Mouse (Mus musculus) hindbrain, embryonic 10.5 days (tissue): ENCODE results near the gene Atp5c1. TPM values are rescaled to one million over a fixed set of nuclear protein-coding genes. Genes with fewer than 3 reads are reported as not detected.

ENCODE experiments used
- DNase-seq: peaks from one replicate; pipeline ENCODE4 v3.0.0-alpha.2; 2017; ENCODE audit warnings: low spot score
- H3K27ac ChIP-seq: fragments of 300-500 bp; sonication (generic); 2 replicates; pipeline ENCODE4 v1.5.1; 2016; ENCODE audit warnings: mild to moderate bottlenecking, moderate library complexity
- H3K27me3 ChIP-seq: fragments of 300-500 bp; sonication (generic); 2 replicates; pipeline ENCODE4 v1.6.1; 2016; ENCODE audit warnings: mild to moderate bottlenecking; ENCODE audit not compliant: poor library complexity, insufficient read depth, severe bottlenecking
- H3K36me3 ChIP-seq: fragments of 300-500 bp; sonication (generic); 2 replicates; pipeline ENCODE4 v1.6.1; 2016; ENCODE audit warnings: mild to moderate bottlenecking, moderate library complexity
- H3K4me1 ChIP-seq: fragments of 300-500 bp; sonication (generic); replicated peaks from 2 replicates; pipeline ENCODE4 v1.6.1; 2016; ENCODE audit warnings: mild to moderate bottlenecking
- H3K4me3 ChIP-seq: fragments of 300-500 bp; sonication (generic); 2 replicates; pipeline ENCODE4 v1.5.1; 2016; ENCODE audit warnings: mild to moderate bottlenecking, moderate library complexity
- H3K9me3 ChIP-seq: fragments of 300-500 bp; sonication (generic); 2 replicates; pipeline ENCODE4 v1.6.1; 2016; ENCODE audit warnings: mild to moderate bottlenecking, moderate library complexity
- WGBS: fragments of 180-500 bp; shearing (Covaris S2); methylation state at CpG from one replicate; pipeline ENCODE4 v1.1.7; 2016; 5-methylcytosine and 5-hydroxymethylcytosine counted together
- polyA plus RNA-seq: library from polyadenylated mRNA; unstranded; fragments of >200 nt; fragmentation: Nextera tagmentation; extraction: Ambion mirVana; gene quantifications from 2 replicates; pipeline ENCODE4 v1.2.1, GENCODE M21; 2016

The Atp5c1 gene
- polyA plus RNA-seq, 1 experiment from 2014 or later: 487 TPM

- DNase-seq: no peak
- Histone ChIP-seq H3K27ac (no peak overlapping the region), H3K4me1 (no peaks in the 10 kb centered on the region), H3K36me3 (peaks cover 19% of the 10 kb centered on the region), H3K9me3 (no peaks in the 10 kb centered on the region), H3K4me3 (no peak overlapping the region), H3K27me3 (no peaks in the 10 kb centered on the region)
- 91% methylated on average over 3 of the region's 3 CpGs for WGBS
These were observed 45.3 kb downstream of the Atp5c1 start for GRCm38 (mm10) chr2:10034976-10035375.

GRCm38 (mm10) chr2:10033684-10034083, 46.6 kb downstream of the Atp5c1 start:
- peaks cover 9% of the 10 kb centered on the region; the same call in 1 of the 2 replicates for H3K36me3 ChIP-seq
- no peak for DNase-seq
- no peak overlapping the region for H3K4me3 ChIP-seq
- H3K27me3 ChIP-seq: no peaks in the 10 kb centered on the region
- no peaks in the 10 kb centered on the region for H3K9me3 ChIP-seq
- H3K27ac ChIP-seq: no peak overlapping the region
- WGBS: 82% methylated on average over 4 of the region's 4 CpGs
- no peaks in the 10 kb centered on the region for H3K4me1 ChIP-seq

- DNase-seq: no peak
- H3K27me3 ChIP-seq: no peaks in the 10 kb centered on the region
- H3K9me3 ChIP-seq: no peaks in the 10 kb centered on the region
- H3K4me1 ChIP-seq: no peaks in the 10 kb centered on the region
- no peaks in the 10 kb centered on the region for H3K36me3 ChIP-seq
- WGBS: 83% methylated on average over 7 of the region's 7 CpGs
- H3K4me3 ChIP-seq: no peak overlapping the region
- H3K27ac ChIP-seq: no peak overlapping the region
These were observed 50.6 kb downstream of the Atp5c1 start for GRCm38 (mm10) chr2:10029755-10030154.

- no peak overlapping the region for H3K27ac ChIP-seq
- H3K36me3 ChIP-seq: no peaks in the 10 kb centered on the region
- 87% methylated on average over 6 of the region's 6 CpGs for WGBS
- no peaks in the 10 kb centered on the region for H3K27me3 ChIP-seq
- DNase-seq: no peak
- no peak overlapping the region for H3K4me3 ChIP-seq
- H3K4me1 ChIP-seq: no peaks in the 10 kb centered on the region
- no peaks in the 10 kb centered on the region for H3K9me3 ChIP-seq
These were observed 56.0 kb downstream of the Atp5c1 start for GRCm38 (mm10) chr2:10024264-10024663.

GRCm38 (mm10) chr2:10021296-10021695, 59.0 kb downstream of the Atp5c1 start:
- Histone ChIP-seq H3K36me3 (no peaks in the 10 kb centered on the region), H3K27ac (no peak overlapping the region), H3K4me3 (no peak overlapping the region), H3K9me3 (no peaks in the 10 kb centered on the region), H3K27me3 (no peaks in the 10 kb centered on the region), H3K4me1 (no peaks in the 10 kb centered on the region)
- no peak for DNase-seq
- WGBS: 91% methylated on average over 11 of the region's 11 CpGs

- Histone ChIP-seq H3K27me3 (no peaks in the 10 kb centered on the region), H3K27ac (no peak overlapping the region), H3K4me1 (no peaks in the 10 kb centered on the region), H3K36me3 (no peaks in the 10 kb centered on the region), H3K4me3 (no peak overlapping the region), H3K9me3 (no peaks in the 10 kb centered on the region)
- 88% methylated on average over 10 of the region's 10 CpGs for WGBS
- DNase-seq: no peak
These were observed 65.2 kb downstream of the Atp5c1 start for GRCm38 (mm10) chr2:10014951-10015635.

- Histone ChIP-seq H3K4me1 (no peaks in the 10 kb centered on the region), H3K4me3 (no peak overlapping the region), H3K27me3 (no peaks in the 10 kb centered on the region), H3K9me3 (no peaks in the 10 kb centered on the region), H3K27ac (no peak overlapping the region), H3K36me3 (no peaks in the 10 kb centered on the region)
- 38% methylated on average over 7 of the region's 7 CpGs for WGBS
- no peak for DNase-seq
These were observed 69.9 kb downstream of the Atp5c1 start for GRCm38 (mm10) chr2:10010263-10010909.

GRCm38 (mm10) chr2:10009671-10010254, 70.5 kb downstream of the Atp5c1 start:
- H3K36me3 ChIP-seq: no peaks in the 10 kb centered on the region
- no peaks in the 10 kb centered on the region for H3K4me1 ChIP-seq
- no peak overlapping the region for H3K27ac ChIP-seq
- no peak overlapping the region for H3K4me3 ChIP-seq
- H3K9me3 ChIP-seq: no peaks in the 10 kb centered on the region
- no peak for DNase-seq
- 85% methylated on average over 13 of the region's 13 CpGs for WGBS
- no peaks in the 10 kb centered on the region for H3K27me3 ChIP-seq

- DNase-seq: no peak
- Histone ChIP-seq H3K4me1 (no peaks in the 10 kb centered on the region), H3K27me3 (no peaks in the 10 kb centered on the region), H3K27ac (no peak overlapping the region), H3K36me3 (no peaks in the 10 kb centered on the region), H3K4me3 (no peak overlapping the region), H3K9me3 (no peaks in the 10 kb centered on the region)
- 88% methylated on average over 4 of the region's 4 CpGs for WGBS
These were observed 71.7 kb downstream of the Atp5c1 start for GRCm38 (mm10) chr2:10008593-10008992.

Other genes with a start within 250 kb of the Atp5c1 start
- 0.75 and 1.0 TPM in 2 replicates for gene 4930412O13Rik, start 199.3 kb downstream of the Atp5c1 start, polyA plus RNA-seq
- gene 9230102O04Rik, start 191.0 kb downstream of the Atp5c1 start, polyA plus RNA-seq: 0.54 TPM in 1 of 2 replicates, not detected in the other
- 14.2 and 16.8 TPM in 2 replicates for gene Gata3, start 190.5 kb downstream of the Atp5c1 start, polyA plus RNA-seq
- gene Taf3, start 31.9 kb downstream of the Atp5c1 start, polyA plus RNA-seq: 13.6 and 16.2 TPM in 2 replicates
- 30.3 and 35.5 TPM in 2 replicates for gene Kin, start 83 bp upstream of the Atp5c1 start, polyA plus RNA-seq
- 0.10 and 0.22 TPM in 2 replicates for gene Itih2, start 50.9 kb upstream of the Atp5c1 start, polyA plus RNA-seq
- gene Itih5, start 73.1 kb upstream of the Atp5c1 start, polyA plus RNA-seq: 3.8 and 5.6 TPM in 2 replicates